Mouse (Mus musculus) stomach, embryonic 14.5 days (tissue): ENCODE measurements at regions not wholly inside any gene's neighbourhood (a gene's known extent, or its start where the extent isn't known, plus 50 kb on each side); places are given as distances from the start of the nearest gene placed in this dataset.
A peak's percentile ranks its signal among the peaks of the same experiment; 100 is the strongest.

Experiments
- ATAC-seq: fragments of 200-750 bp; cut with Nextera tagmentation; 2 replicates; pipeline ENCODE4 v1.8.0; 2017; ENCODE audit warnings: low read depth, moderate TSS enrichment; ENCODE audit not compliant: insufficient number of reproducible peaks, insufficient read depth, low FRiP score
- H3K27ac ChIP-seq: fragments of 300-500 bp; sonication (generic); 2 replicates; pipeline ENCODE4 v1.5.1; 2014; ENCODE audit warnings: mild to moderate bottlenecking, low read length, moderate library complexity, mixed read lengths
- H3K27me3 ChIP-seq: fragments of 300-500 bp; sonication (generic); 2 replicates; pipeline ENCODE4 v1.6.1; 2014; ENCODE audit warnings: low read length, control low read depth, mixed read lengths; ENCODE audit not compliant: control insufficient read depth, insufficient read depth
- H3K36me3 ChIP-seq: fragments of 300-500 bp; sonication (generic); 2 replicates; pipeline ENCODE4 v1.6.1; 2014; ENCODE audit warnings: mild to moderate bottlenecking, control low read depth, low read length, moderate library complexity, mixed read lengths; ENCODE audit not compliant: control insufficient read depth, insufficient read depth
- H3K4me1 ChIP-seq: fragments of 300-500 bp; sonication (generic); 2 replicates; pipeline ENCODE4 v1.6.1; 2014; ENCODE audit warnings: low read length, control low read depth, mixed read lengths; ENCODE audit not compliant: control insufficient read depth, insufficient read depth
- H3K4me2 ChIP-seq: fragments of 300-500 bp; sonication (generic); replicated peaks from 2 replicates; pipeline ENCODE4 v1.6.1; 2014; ENCODE audit warnings: low read depth, low read length, control low read depth
- H3K4me3 ChIP-seq: fragments of 300-500 bp; sonication (generic); 2 replicates; pipeline ENCODE4 v1.5.1; 2014; ENCODE audit warnings: low read depth, low read length, control low read depth
- H3K9ac ChIP-seq: fragments of 300-500 bp; sonication (generic); replicated peaks from 2 replicates; pipeline ENCODE4 v1.6.1; 2014; ENCODE audit warnings: low read depth, mild to moderate bottlenecking, control low read depth, low read length, moderate library complexity, mixed read lengths
- H3K9me3 ChIP-seq: fragments of 300-500 bp; sonication (generic); 2 replicates; pipeline ENCODE4 v1.6.1; 2016; ENCODE audit warnings: low read depth, low read length, control low read depth; ENCODE audit not compliant: control insufficient read depth
- WGBS: fragments of 180-500 bp; shearing (Covaris S2); extraction: QIAGEN DNeasy Blood & Tissue Kit; methylation state at CpG from one replicate; pipeline ENCODE4 v1.1.7; 2014; 5-methylcytosine and 5-hydroxymethylcytosine counted together

- Histone ChIP-seq H3K4me1 (no peaks in the 10 kb centered on the region; the same call in 1 of the 2 replicates), H3K4me3 (no peak overlapping the region), H3K36me3 (no peaks in the 10 kb centered on the region), H3K27me3 (no peaks in the 10 kb centered on the region), H3K4me2 (no peak overlapping the region), H3K27ac (no peak overlapping the region), H3K9me3 (no peaks in the 10 kb centered on the region), H3K9ac (no peak overlapping the region)
- no peak for ATAC-seq
- WGBS, result 45% methylated on average over 6 of the region's 6 CpGs
Observed at GRCm38 (mm10) chr10:120660503-120660902, 184.2 kb upstream of the Hmga2 start.

- ATAC-seq, result no peak
- no peaks in the 10 kb centered on the region for H3K36me3 ChIP-seq
- H3K27ac ChIP-seq, result no peak overlapping the region
- H3K4me3 ChIP-seq, result no peak overlapping the region
- H3K9me3 ChIP-seq, result peaks cover 2% of the 10 kb centered on the region; the same call in 1 of the 2 replicates
- no peak overlapping the region for H3K4me2 ChIP-seq
- H3K4me1 ChIP-seq, result peaks cover 10% of the 10 kb centered on the region
- no peaks in the 10 kb centered on the region for H3K27me3 ChIP-seq
- WGBS, result 67% methylated on average over 14 of the region's 14 CpGs
- no peak overlapping the region for H3K9ac ChIP-seq
Observed at GRCm38 (mm10) chr10:120655238-120655931, 179.1 kb upstream of the Hmga2 start.

GRCm38 (mm10) chr10:120652525-120653215 is 176.4 kb upstream of the Hmga2 start:
- peak; percentile 74; the same call in 1 of the 2 replicates for ATAC-seq
- WGBS, result 46% methylated on average over 6 of the region's 6 CpGs
- Histone ChIP-seq H3K4me2 (no peak overlapping the region), H3K4me3 (no peak overlapping the region), H3K27ac (peak overlapping the region; percentile 45), H3K27me3 (no peaks in the 10 kb centered on the region), H3K9ac (no peak overlapping the region), H3K4me1 (peaks cover 19% of the 10 kb centered on the region), H3K36me3 (no peaks in the 10 kb centered on the region), H3K9me3 (peaks cover 6% of the 10 kb centered on the region; the same call in 1 of the 2 replicates)

- Histone ChIP-seq H3K4me3 (no peak overlapping the region), H3K27me3 (no peaks in the 10 kb centered on the region), H3K4me1 (peaks cover 26% of the 10 kb centered on the region), H3K4me2 (no peak overlapping the region), H3K27ac (peak overlapping the region; percentile 53; the same call in 1 of the 2 replicates), H3K9ac (no peak overlapping the region), H3K9me3 (peaks cover 6% of the 10 kb centered on the region; the same call in 1 of the 2 replicates), H3K36me3 (no peaks in the 10 kb centered on the region)
- 90% methylated on average over 5 of the region's 5 CpGs for WGBS
- ATAC-seq, result no peak
Observed at GRCm38 (mm10) chr10:120651845-120652244, 175.6 kb upstream of the Hmga2 start.

GRCm38 (mm10) chr10:120650336-120650735 is 174.1 kb upstream of the Hmga2 start:
- ATAC-seq, result no peak

GRCm38 (mm10) chr10:120648741-120649140 is 172.5 kb upstream of the Hmga2 start:
- peak overlapping the region; percentile 16; the same call in 1 of the 2 replicates for H3K27ac ChIP-seq
- H3K9me3 ChIP-seq, result peaks cover 6% of the 10 kb centered on the region; the same call in 1 of the 2 replicates
- peaks cover 34% of the 10 kb centered on the region for H3K4me1 ChIP-seq
- H3K36me3 ChIP-seq, result no peaks in the 10 kb centered on the region
- ATAC-seq, result no peak
- no peak overlapping the region for H3K4me3 ChIP-seq
- no peak overlapping the region for H3K9ac ChIP-seq
- H3K4me2 ChIP-seq, result no peak overlapping the region
- H3K27me3 ChIP-seq, result no peaks in the 10 kb centered on the region
- 41% methylated on average over 3 of the region's 3 CpGs for WGBS

More at GRCm38 (mm10) chr10:120650336-120650735, 174.1 kb upstream of the Hmga2 start:
- Histone ChIP-seq H3K27me3 (no peaks in the 10 kb centered on the region), H3K9ac (no peak overlapping the region), H3K9me3 (peaks cover 6% of the 10 kb centered on the region; the same call in 1 of the 2 replicates), H3K4me3 (no peak overlapping the region), H3K36me3 (no peaks in the 10 kb centered on the region), H3K27ac (no peak overlapping the region), H3K4me1 (peaks cover 34% of the 10 kb centered on the region), H3K4me2 (no peak overlapping the region)
- WGBS, result 92% methylated on average over 9 of the region's 9 CpGs

- Histone ChIP-seq H3K4me1 (peaks cover 30% of the 10 kb centered on the region; the same call in 1 of the 2 replicates), H3K27ac (peak overlapping the region; percentile 84; the same call in 1 of the 2 replicates), H3K4me3 (no peak overlapping the region), H3K9ac (no peak overlapping the region), H3K27me3 (no peaks in the 10 kb centered on the region), H3K9me3 (peaks cover 6% of the 10 kb centered on the region; the same call in 1 of the 2 replicates), H3K4me2 (no peak overlapping the region), H3K36me3 (no peaks in the 10 kb centered on the region)
- no peak for ATAC-seq
- 34% methylated on average over 7 of the region's 7 CpGs for WGBS
Observed at GRCm38 (mm10) chr10:120648031-120648430, 171.8 kb upstream of the Hmga2 start.

- no peak overlapping the region for H3K9ac ChIP-seq
- peak overlapping the region; percentile 35 for H3K4me2 ChIP-seq
- ATAC-seq, result 0 out of 2 replicates have a peak, but pooled peaks have one; percentile 16
- H3K4me1 ChIP-seq, result peaks cover 27% of the 10 kb centered on the region; the same call in 1 of the 2 replicates
- 41% methylated on average over 3 of the region's 3 CpGs for WGBS
- H3K36me3 ChIP-seq, result no peaks in the 10 kb centered on the region
- peaks cover 6% of the 10 kb centered on the region; the same call in 1 of the 2 replicates for H3K9me3 ChIP-seq
- peak overlapping the region; percentile 84 for H3K27ac ChIP-seq
- H3K27me3 ChIP-seq, result no peaks in the 10 kb centered on the region
- H3K4me3 ChIP-seq, result no peak overlapping the region
Observed at GRCm38 (mm10) chr10:120647323-120647722, 171.1 kb upstream of the Hmga2 start.
